Mouse (Mus musculus): ENCODE data around the gene Plin3. TPM values are rescaled to one million over a fixed set of nuclear protein-coding genes. Genes with fewer than 3 reads are reported as not detected.

Plin3 gene
- total and polyA plus RNA-seq, 2 experiments: 21.5 to 23.0 TPM

DNA sequence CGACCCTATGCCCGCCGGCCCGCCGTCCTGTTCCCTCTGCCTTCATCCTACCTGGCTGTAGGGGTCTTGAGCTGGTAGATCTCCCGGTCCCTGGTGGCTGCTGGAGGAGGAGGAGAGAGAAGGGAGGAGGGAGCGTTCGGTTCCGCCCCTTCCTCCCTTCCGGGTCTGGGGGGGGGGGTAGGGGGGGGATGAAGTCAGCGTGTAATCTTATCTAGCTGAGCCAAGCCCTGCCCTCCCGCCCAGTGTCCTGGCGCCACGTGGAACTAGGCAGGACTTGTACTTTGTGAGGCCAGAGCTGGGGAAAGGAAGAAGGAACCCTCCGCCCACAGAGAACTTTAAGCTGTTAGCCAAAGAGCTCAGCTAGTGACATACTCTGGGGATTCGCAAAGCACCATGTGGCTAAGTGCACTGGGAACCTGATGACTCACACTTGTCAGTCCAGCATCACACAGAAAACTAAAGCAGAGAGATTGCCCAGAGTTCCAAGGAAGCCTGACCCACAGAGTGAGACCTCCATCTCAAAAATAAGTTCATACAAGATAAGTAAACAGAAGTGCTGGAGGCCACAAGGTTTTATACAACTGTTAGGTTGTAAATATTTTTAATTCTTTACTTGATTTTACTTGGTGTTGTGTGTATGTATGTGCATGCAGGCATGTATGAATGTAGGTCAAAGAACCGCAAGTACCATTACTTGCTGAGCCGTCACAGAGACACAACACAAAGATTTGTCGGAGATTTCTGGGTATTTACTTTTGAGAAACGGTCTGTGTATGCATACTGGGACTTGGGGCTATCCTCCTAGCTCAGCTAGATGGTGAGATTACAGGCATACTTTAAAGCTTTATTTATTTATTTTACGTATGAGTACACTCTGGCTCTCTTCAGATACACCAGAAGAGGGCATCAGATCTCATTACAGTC, 15.8 kb downstream of the Plin3 start, which contains the start of gene Ticam1:
Gene Ticam1, minus strand, starts transcription at position 144 of the 924 bp plus-strand sequence.
- Histone ChIP-seq H3K4me1 (ENCODE audit: control insufficient read depth, insufficient read depth, low read length) (peaks cover 39% of the 10 kb centered on the region), H3K27ac (replicated peaks; ENCODE audit: insufficient read depth, low read depth, low read length) (peak within 1 kb of the TSS; percentile 94), H3K36me3 (ENCODE audit: control insufficient read depth, insufficient read depth, low read length) (peaks cover 12% of the 10 kb centered on the region; the same call in 1 of the 2 replicates), H3K4me3 (ENCODE audit: insufficient read depth, low read depth, low read length) (peak within 1 kb of the TSS; percentile 86), H3K79me2 (ENCODE audit: control insufficient read depth, insufficient read depth, low read length) (peaks cover 24% of the 10 kb centered on the region), H3K27me3 (ENCODE audit: control insufficient read depth, insufficient read depth, low read length) (no peaks in the 10 kb centered on the region), H3K9ac (ENCODE audit: low read depth, low read length) (peak within 1 kb of the TSS; percentile 91)
- TF ChIP-seq POLR2A (IDR thresholded peaks at IDR 0.05; ENCODE audit: extremely low read depth, insufficient read depth, low read length) (peak; percentile 65), CTCF (IDR thresholded peaks at IDR 0.05; ENCODE audit: low read depth, low read length) (no peak)
- under 1% methylated on average over 21 of the region's 21 CpGs for WGBS
- DNase-seq (ENCODE audit: extremely low read depth, low read depth, low spot score): peak; percentile 97

DNA sequence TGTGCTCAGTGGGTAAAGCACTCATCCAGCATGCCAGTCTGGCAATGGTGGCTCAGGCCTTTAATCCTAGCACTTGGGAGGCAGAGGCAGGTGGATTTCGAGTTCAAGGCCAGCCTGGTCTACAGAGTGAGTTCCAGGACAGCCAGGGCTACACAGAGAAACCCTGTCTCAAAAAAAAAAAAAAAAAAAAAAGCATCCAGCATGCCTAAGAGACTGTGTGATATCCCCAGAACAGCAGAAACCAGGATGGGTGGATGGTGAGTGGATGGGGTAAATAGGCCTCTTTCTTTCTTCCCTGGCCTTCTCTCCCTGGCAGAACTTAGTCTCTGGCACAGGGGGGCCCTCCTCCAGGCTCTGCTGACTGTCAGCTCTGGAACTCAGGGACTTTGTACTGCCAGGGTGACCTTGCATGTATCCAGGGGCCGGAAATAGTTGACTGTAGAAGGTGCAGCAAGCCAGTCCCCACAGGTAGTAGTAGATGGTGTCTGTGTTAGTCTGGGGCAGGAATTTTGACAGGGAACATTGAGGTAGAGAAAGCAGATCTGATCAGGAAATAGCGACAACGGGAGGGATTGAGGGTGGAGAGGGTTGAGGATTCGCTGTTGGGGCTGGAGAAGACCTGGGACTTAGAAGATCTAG, 16.7 kb downstream of the Plin3 start:
- H3K27me3 ChIP-seq (ENCODE audit: control insufficient read depth, insufficient read depth, low read length): no peaks in the 10 kb centered on the region
- 5% methylated on average over 5 of the region's 5 CpGs for WGBS
- H3K4me3 ChIP-seq (ENCODE audit: insufficient read depth, low read depth, low read length): peak overlapping the region; percentile 86
- H3K79me2 ChIP-seq (ENCODE audit: control insufficient read depth, insufficient read depth, low read length): peaks cover 24% of the 10 kb centered on the region
- H3K36me3 ChIP-seq (ENCODE audit: control insufficient read depth, insufficient read depth, low read length): peaks cover 12% of the 10 kb centered on the region; the same call in 1 of the 2 replicates
- H3K4me1 ChIP-seq (ENCODE audit: control insufficient read depth, insufficient read depth, low read length): peaks cover 39% of the 10 kb centered on the region
- peak; percentile 84 for DNase-seq (ENCODE audit: extremely low read depth, low read depth, low spot score)
- TF ChIP-seq POLR2A (IDR thresholded peaks at IDR 0.05; ENCODE audit: extremely low read depth, insufficient read depth, low read length) (no peak), CTCF (IDR thresholded peaks at IDR 0.05; ENCODE audit: low read depth, low read length) (no peak)
- H3K9ac ChIP-seq (ENCODE audit: low read depth, low read length): peak overlapping the region; percentile 91
- H3K27ac ChIP-seq (replicated peaks; ENCODE audit: insufficient read depth, low read depth, low read length): peak overlapping the region; percentile 94

DNA sequence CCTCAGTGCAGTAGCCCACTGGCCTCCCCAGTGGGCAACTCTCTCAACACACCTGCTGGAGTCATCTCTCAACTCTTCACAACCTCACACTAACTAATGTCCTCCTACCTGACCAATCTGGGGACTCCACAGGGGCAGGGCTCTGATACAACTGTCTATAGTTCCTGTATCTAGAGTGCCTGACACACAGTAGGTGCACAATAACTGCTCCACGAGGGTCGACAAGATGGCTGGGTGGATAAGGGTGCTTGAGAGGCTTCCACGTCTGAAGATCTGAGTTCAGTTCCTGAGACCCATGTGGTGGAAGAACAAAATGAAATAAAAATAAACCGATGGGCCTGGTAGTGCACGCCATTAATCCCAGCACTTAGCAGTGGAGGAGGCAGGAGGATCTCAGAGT, 18.7 kb downstream of the Plin3 start:
- Histone ChIP-seq H3K4me3 (ENCODE audit: insufficient read depth, low read depth, low read length) (no peak overlapping the region), H3K79me2 (ENCODE audit: control insufficient read depth, insufficient read depth, low read length) (peaks cover 24% of the 10 kb centered on the region), H3K9ac (ENCODE audit: low read depth, low read length) (peak overlapping the region; percentile 25; the same call in 1 of the 2 replicates), H3K27ac (replicated peaks; ENCODE audit: insufficient read depth, low read depth, low read length) (0 out of 2 replicates have a peak overlapping the region, but pooled peaks have one; percentile 8), H3K36me3 (ENCODE audit: control insufficient read depth, insufficient read depth, low read length) (peaks cover 7% of the 10 kb centered on the region; the same call in 1 of the 2 replicates), H3K27me3 (ENCODE audit: control insufficient read depth, insufficient read depth, low read length) (no peaks in the 10 kb centered on the region), H3K4me1 (ENCODE audit: control insufficient read depth, insufficient read depth, low read length) (peaks cover 37% of the 10 kb centered on the region)
- no peak for TF ChIP-seq CTCF (IDR thresholded peaks at IDR 0.05; ENCODE audit: low read depth, low read length)
- TF ChIP-seq POLR2A (IDR thresholded peaks at IDR 0.05; ENCODE audit: extremely low read depth, insufficient read depth, low read length): no peak
- WGBS: 88% methylated on average over 5 of the region's 5 CpGs
- DNase-seq (ENCODE audit: extremely low read depth, low read depth, low spot score): no peak

DNA sequence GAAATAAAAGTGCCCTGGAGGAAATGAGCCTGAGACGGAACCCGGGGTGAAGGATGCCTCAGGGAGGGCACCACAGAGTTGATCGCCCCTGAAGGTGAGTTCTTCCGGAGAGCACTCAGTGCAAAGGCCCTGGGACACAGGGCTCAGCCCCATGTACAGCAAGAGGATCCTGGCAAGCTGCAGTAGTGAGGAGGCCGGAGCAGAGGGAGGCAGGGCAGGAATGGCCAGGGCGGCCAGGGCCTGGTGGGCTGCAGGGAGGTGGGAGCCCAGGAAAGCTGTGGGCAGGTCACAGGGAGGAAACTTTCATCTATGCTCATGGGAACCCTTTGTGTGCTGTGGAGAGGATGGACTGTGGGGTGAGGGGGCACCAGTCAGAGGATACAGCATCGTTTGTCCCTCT, 19.2 kb downstream of the Plin3 start:
- peaks cover 34% of the 10 kb centered on the region for H3K4me1 ChIP-seq (ENCODE audit: control insufficient read depth, insufficient read depth, low read length)
- 70% methylated on average over 7 of the region's 7 CpGs for WGBS
- H3K27ac ChIP-seq (replicated peaks; ENCODE audit: insufficient read depth, low read depth, low read length): 0 out of 2 replicates have a peak overlapping the region, but pooled peaks have one; percentile 33
- peaks cover 6% of the 10 kb centered on the region; the same call in 1 of the 2 replicates for H3K36me3 ChIP-seq (ENCODE audit: control insufficient read depth, insufficient read depth, low read length)
- H3K4me3 ChIP-seq (ENCODE audit: insufficient read depth, low read depth, low read length): no peak overlapping the region
- DNase-seq (ENCODE audit: extremely low read depth, low read depth, low spot score): no peak
- H3K27me3 ChIP-seq (ENCODE audit: control insufficient read depth, insufficient read depth, low read length): no peaks in the 10 kb centered on the region
- H3K9ac ChIP-seq (ENCODE audit: low read depth, low read length): peak overlapping the region; percentile 57
- peaks cover 24% of the 10 kb centered on the region for H3K79me2 ChIP-seq (ENCODE audit: control insufficient read depth, insufficient read depth, low read length)
- no peak for TF ChIP-seq CTCF (IDR thresholded peaks at IDR 0.05; ENCODE audit: low read depth, low read length)
- TF ChIP-seq POLR2A (IDR thresholded peaks at IDR 0.05; ENCODE audit: extremely low read depth, insufficient read depth, low read length): no peak

DNA sequence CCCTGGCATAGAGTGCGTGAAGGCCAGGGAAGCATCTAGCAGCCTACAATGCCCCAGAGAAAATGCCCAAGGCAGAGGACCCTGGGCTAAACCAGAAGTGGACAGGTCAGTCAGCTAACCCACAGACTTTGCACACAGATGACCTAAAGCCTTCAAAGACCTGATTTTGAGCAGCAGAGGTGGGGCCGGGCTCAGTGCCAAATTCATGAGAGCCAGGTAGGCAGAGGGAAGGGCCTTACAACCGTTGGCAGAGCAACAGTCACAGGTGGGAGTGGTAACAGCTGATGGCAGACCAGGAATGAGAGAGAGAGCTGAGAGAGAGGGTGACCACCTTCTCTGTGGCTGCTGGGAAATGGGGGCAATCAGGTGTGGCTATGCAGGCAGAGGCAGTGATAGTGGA, 20.0 kb downstream of the Plin3 start:
- Histone ChIP-seq H3K36me3 (ENCODE audit: control insufficient read depth, insufficient read depth, low read length) (peaks cover 3% of the 10 kb centered on the region; the same call in 1 of the 2 replicates), H3K27me3 (ENCODE audit: control insufficient read depth, insufficient read depth, low read length) (no peaks in the 10 kb centered on the region), H3K27ac (replicated peaks; ENCODE audit: insufficient read depth, low read depth, low read length) (no peak overlapping the region; the same call in 1 of the 2 replicates), H3K4me3 (ENCODE audit: insufficient read depth, low read depth, low read length) (no peak overlapping the region), H3K4me1 (ENCODE audit: control insufficient read depth, insufficient read depth, low read length) (peaks cover 29% of the 10 kb centered on the region), H3K9ac (ENCODE audit: low read depth, low read length) (no peak overlapping the region), H3K79me2 (ENCODE audit: control insufficient read depth, insufficient read depth, low read length) (peaks cover 24% of the 10 kb centered on the region)
- DNase-seq (ENCODE audit: extremely low read depth, low read depth, low spot score): peak; percentile 59
- WGBS: 45% methylated on average over 3 of the region's 3 CpGs
- TF ChIP-seq POLR2A (IDR thresholded peaks at IDR 0.05; ENCODE audit: extremely low read depth, insufficient read depth, low read length) (no peak), CTCF (IDR thresholded peaks at IDR 0.05; ENCODE audit: low read depth, low read length) (no peak)
